Mouse (Mus musculus) lung, adult 18-20 months (tissue): Measurements from ENCODE around the gene Fryl.
A peak's percentile ranks its signal among the peaks of the same experiment; 100 is the strongest.

ENCODE experiments used
- DNase-seq, 2 experiments: peaks; one replicate each; pipeline ENCODE4 v3.0.0; 2022; ENCODE audit warnings: mixed read lengths in 2 of 2

The Fryl gene

GRCm38 (mm10) chr5:73256352-73257065 lies at the start of gene Fryl:
TSS of gene Fryl (minus strand) at chr5:73256619.
- DNase-seq, result peak; percentile 96 to 97

- DNase-seq, result no peak
Measured at GRCm38 (mm10) chr5:73304507-73304906, 48.1 kb upstream of the Fryl start.

- no peak for DNase-seq
Measured at GRCm38 (mm10) chr5:73301601-73302307, 45.3 kb upstream of the Fryl start.

- DNase-seq, result no peak
Measured at GRCm38 (mm10) chr5:73295916-73296315, 39.5 kb upstream of the Fryl start.

- DNase-seq, result no peak
Measured at GRCm38 (mm10) chr5:73295016-73295415, 38.6 kb upstream of the Fryl start.

- DNase-seq, result no peak
Measured at GRCm38 (mm10) chr5:73293458-73293827, 37.0 kb upstream of the Fryl start.

GRCm38 (mm10) chr5:73292502-73293457 lies 36.4 kb upstream of the Fryl start, which contains the start of gene Ociad1:
TSS of gene Ociad1 (plus strand) at chr5:73292784.
- DNase-seq, result peak; percentile 95 to 97

- DNase-seq, result no peak
Measured at GRCm38 (mm10) chr5:73289900-73290299, 33.5 kb upstream of the Fryl start.

- no peak for DNase-seq
Measured at GRCm38 (mm10) chr5:73286603-73287002, 30.2 kb upstream of the Fryl start.

GRCm38 (mm10) chr5:73285470-73285978 lies 29.1 kb upstream of the Fryl start:
- DNase-seq, result no peak

GRCm38 (mm10) chr5:73284046-73284445 lies 27.6 kb upstream of the Fryl start:
- DNase-seq, result no peak

GRCm38 (mm10) chr5:73280567-73280850 lies 24.1 kb upstream of the Fryl start:
- DNase-seq, result no peak

GRCm38 (mm10) chr5:73279732-73280566 lies 23.5 kb upstream of the Fryl start:
- DNase-seq, result peak in 1 of 2 experiments; percentile 28

- peak in 1 of 2 experiments; percentile 16 for DNase-seq
Measured at GRCm38 (mm10) chr5:73279190-73279589, 22.8 kb upstream of the Fryl start.

- DNase-seq, result no peak
Measured at GRCm38 (mm10) chr5:73274941-73275340, 18.5 kb upstream of the Fryl start.

- DNase-seq, result no peak
Measured at GRCm38 (mm10) chr5:73273171-73273570, 16.8 kb upstream of the Fryl start.

- DNase-seq, result no peak
Measured at GRCm38 (mm10) chr5:73270612-73271011, 14.2 kb upstream of the Fryl start.

GRCm38 (mm10) chr5:73268636-73269213 lies 12.3 kb upstream of the Fryl start:
- DNase-seq, result no peak

GRCm38 (mm10) chr5:73265460-73265859 lies 9.0 kb upstream of the Fryl start:
- DNase-seq, result peak; percentile 12 to 42

- no peak for DNase-seq
Measured at GRCm38 (mm10) chr5:73264122-73264521, 7.7 kb upstream of the Fryl start.

- no peak for DNase-seq
Measured at GRCm38 (mm10) chr5:73257723-73258122, 1.3 kb upstream of the Fryl start.

GRCm38 (mm10) chr5:73257096-73257495 lies 677 bp upstream of the Fryl start:
- DNase-seq, result no peak
